Mouse (Mus musculus): ENCODE results near the gene Slc35a1.

GRCm38 (mm10) chr4:34701528-34701927 lies 14.3 kb upstream of the Slc35a1 start:
- TF ChIP-seq CTCF (conservative IDR thresholded peaks at IDR 0.05; ENCODE audit: low read length) (peak; percentile 72), NANOG (IDR thresholded peaks at IDR 0.05; ENCODE audit: borderline replicate concordance, low read length) (no peak), POU5F1 (IDR thresholded peaks at IDR 0.05; ENCODE audit: borderline replicate concordance, low read length) (no peak)
